Mouse (Mus musculus) cerebellum, postnatal 4 days (tissue): ENCODE data around the gene Olfr556.
"Not testable (repeated sequence)": the region's sequence is repeated elsewhere in the genome, so short reads cannot be mapped to it uniquely, and the experiment has no call there.

ENCODE experiments used
- DNase-seq, 2 experiments: peaks; one replicate each; pipeline ENCODE4 v3.0.0; 2022; ENCODE audit warnings: low spot score in 2 of 2, mixed read lengths in 1 of 2

The Olfr556 gene

DNA sequence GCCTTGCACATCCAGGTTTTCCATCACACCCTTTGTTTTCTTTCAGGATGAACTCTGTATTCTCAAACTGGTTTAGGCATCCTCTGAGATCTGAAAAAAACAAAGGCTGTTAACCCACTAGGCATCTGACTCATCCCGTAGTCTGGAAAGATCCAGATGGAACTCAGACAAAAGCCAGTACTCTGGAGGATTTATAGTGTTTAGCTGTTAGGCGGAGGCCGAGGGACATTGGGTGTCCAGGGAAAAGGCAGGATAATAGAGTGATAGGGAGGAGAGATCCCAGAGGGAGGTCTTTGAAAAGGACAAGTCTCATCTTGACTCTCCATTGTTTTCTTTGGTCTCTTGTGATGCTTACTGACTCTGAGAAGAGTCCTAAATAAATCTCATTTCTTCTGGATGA lies at the start of gene Olfr556:
Gene Olfr556 (plus strand): TSS at position 301 of the 400 bp plus-strand sequence.
- no peak for DNase-seq

- DNase-seq: no peak
These were observed 46.6 kb upstream of the Olfr556 start, which contains the start of gene Olfr553 for GRCm38 (mm10) chr7:102618118-102618517. Gene Olfr553 (minus strand): TSS chr7:102618218.

- no peak for DNase-seq
These were observed 45.1 kb upstream of the Olfr556 start for GRCm38 (mm10) chr7:102619608-102620007.

GRCm38 (mm10) chr7:102620368-102620767 lies 44.3 kb upstream of the Olfr556 start:
- not testable (repeated sequence) for DNase-seq

DNA sequence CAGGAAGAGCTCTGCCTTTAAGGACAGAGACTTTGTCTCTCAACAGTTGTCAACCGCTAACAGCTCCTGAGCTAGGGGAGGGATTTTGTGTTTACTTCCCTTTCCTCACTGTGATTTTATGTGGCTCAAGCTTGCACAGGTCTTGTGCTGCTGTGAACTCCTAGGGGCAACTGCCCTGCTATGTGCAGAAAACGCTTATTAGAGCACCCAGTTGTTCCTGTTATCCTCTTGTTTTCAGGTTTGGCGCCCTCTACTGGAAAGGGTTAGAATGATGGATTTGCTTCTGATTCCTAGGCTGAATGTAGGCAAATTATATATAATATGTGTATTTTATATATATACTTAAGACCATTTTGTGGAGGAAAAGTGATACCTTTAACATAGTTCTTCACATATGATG lies 28.0 kb upstream of the Olfr556 start:
- DNase-seq: peak in 1 of 2 experiments; percentile 30

DNA sequence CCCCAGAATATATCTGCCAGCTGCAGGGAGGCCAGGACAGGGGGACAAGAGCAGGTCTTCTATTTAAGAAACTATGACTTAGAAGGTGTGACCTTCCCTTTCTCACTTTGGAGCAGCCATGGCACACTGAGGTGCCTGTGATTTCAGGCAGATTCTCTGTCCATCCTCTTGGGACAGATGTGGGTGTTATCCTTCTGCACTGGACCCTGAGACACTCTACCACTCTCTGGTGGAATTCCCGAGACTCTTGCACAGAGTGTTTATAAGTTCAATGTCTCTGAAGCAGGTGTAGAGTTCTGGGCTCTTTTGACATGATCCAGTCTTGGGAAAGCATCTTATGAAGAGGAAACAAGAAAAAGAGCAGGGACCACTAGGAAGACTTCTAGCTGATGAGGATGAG lies 26.6 kb upstream of the Olfr556 start, which contains the start of gene Olfr554:
Gene Olfr554 (plus strand): TSS at position 301 of the 400 bp plus-strand sequence.
- no peak for DNase-seq

- not testable (repeated sequence) for DNase-seq
These were observed 19.8 kb upstream of the Olfr556 start for GRCm38 (mm10) chr7:102644945-102645344.

GRCm38 (mm10) chr7:102658523-102658922 lies 6.2 kb upstream of the Olfr556 start, which contains the start of gene Olfr555:
Gene Olfr555 (plus strand): TSS chr7:102658823.
- DNase-seq: no peak

- no peak for DNase-seq
These were observed 679 bp downstream of the Olfr556 start for GRCm38 (mm10) chr7:102665378-102665777.

- DNase-seq: no peak
These were observed 11.5 kb downstream of the Olfr556 start for GRCm38 (mm10) chr7:102676225-102676624.

- no peak for DNase-seq
These were observed 17.2 kb downstream of the Olfr556 start for GRCm38 (mm10) chr7:102681916-102682315.

DNA sequence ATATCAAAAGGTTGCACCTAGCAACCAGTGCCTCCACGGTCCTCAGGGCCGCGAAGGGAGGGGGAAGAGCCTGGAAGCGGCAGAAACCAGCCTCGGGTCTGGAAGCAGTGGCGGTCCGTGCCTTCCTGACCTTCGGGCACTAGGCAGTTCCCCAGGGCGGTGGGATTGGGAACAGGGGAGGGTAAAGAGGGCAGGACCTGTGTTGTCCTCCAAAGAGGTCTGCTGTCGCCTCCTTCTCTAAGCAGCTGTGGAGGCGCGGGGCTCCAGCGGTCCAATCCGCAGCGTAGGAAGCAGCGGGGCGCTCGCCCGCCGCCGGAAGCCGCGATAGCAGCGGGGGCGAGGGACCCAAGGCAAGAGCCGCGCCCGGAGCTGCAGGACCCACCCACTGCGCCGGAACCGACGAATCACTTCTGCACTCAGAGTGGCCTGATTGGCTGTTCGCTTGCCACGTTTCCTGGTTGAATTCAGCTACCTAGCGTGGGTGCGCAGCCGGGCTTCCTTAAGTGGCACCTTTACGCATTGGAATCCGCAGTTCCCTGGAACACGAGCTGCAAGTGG lies 22.3 kb downstream of the Olfr556 start, which contains the start of gene Trim68:
Gene Trim68 (minus strand): TSS at position 384 of the 558 bp plus-strand sequence.
- peak; percentile 61 to 74 for DNase-seq

GRCm38 (mm10) chr7:102695358-102696125 lies 30.8 kb downstream of the Olfr556 start, which contains the start of gene Olfr557:
Gene Olfr557 (plus strand): TSS chr7:102695910.
- DNase-seq: peak in 1 of 2 experiments; percentile 12

GRCm38 (mm10) chr7:102698461-102698860 lies 33.8 kb downstream of the Olfr556 start:
- DNase-seq: no peak

DNA sequence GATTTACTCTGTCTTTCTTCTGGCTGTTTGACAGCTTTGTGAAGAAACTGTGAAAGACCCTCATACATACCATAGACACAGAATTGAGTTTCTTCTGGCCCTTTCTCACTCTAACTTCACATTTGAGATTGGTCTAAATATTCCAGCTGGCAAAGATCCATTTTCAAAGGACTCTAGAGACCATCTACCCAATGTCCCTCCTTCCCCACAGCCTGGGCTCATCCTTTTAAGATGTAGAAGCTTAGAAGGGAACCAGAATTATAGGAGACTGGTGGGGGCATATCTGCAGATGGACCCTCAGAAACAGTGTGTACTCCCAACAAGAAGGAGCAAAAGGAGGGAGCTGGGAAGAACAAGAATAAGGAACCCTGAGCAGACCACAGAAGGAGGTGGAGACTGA lies 37.2 kb downstream of the Olfr556 start, which contains the start of gene Olfr558:
Gene Olfr558 (plus strand): TSS at position 301 of the 400 bp plus-strand sequence.
- DNase-seq: no peak

DNA sequence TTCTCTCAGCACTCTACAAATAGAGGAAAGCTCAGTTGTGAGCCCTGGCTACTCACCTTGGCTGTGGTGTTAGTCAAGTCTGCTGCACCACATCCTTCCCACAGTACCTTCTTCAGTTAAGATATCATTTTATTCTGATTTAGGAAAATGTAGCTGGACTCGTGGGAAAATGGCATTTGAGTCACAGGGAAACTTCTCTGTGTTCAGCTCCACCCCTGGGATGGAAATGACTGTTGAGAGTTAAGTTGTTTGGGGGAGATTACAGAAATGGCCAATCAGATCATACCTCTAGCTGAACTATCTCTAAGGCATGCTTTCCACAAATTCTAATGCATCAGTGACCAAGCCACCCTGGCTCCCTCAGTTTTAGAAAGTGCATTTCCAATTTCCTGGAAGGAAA lies 54.3 kb downstream of the Olfr556 start, which contains the start of gene Olfr33:
Gene Olfr33 (minus strand): TSS at position 101 of the 400 bp plus-strand sequence.
- DNase-seq: no peak
